Mouse (Mus musculus): ENCODE data around the gene Gm20388. TPM values are rescaled to one million over a fixed set of nuclear protein-coding genes. Genes with fewer than 3 reads are reported as not detected.

Gm20388 gene
- polyA plus RNA-seq, 1 experiment from 2014 or later: not detected

DNA sequence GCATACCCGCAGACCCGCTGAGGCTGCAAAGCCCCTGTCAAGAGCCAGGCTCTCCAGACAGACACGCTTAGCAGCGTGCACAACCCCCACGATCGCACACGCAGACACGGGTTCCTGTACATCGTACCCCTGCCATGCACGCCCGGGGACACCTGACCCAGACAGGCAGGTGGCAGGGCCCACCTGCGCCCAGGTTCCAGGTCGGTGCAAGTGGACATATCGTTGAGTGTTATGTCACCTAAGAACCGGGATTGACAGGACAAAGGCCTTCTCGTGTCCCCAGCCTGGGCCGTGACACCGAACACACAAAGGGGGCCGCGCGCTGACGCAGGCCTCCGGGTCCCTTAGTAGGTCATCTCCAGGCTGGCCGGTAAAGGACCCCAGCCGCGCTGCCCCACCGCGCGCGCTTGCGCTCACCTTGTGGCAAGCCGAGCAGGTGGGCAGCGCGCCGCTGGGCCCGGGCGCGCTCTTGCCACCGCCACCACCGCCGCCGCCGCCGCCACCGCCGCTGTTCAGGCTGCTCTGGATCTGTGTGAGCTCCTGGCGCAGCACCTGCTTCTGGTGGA lies 1740.8 kb downstream of the Gm20388 start:
- peak overlapping the region; percentile 51 for H3K9ac ChIP-seq (ENCODE audit: low read depth, low read length)
- no peaks in the 10 kb centered on the region for H3K27me3 ChIP-seq (replicated peaks; ENCODE audit: control insufficient read depth, insufficient read depth, low read length)
- H3K36me3 ChIP-seq (ENCODE audit: control insufficient read depth, insufficient read depth): no peaks in the 10 kb centered on the region
- peaks cover 32% of the 10 kb centered on the region for H3K4me1 ChIP-seq (replicated peaks; ENCODE audit: control insufficient read depth, insufficient read depth, low read length)
- 10% methylated on average over 36 of the region's 47 CpGs for WGBS
- H3K4me2 ChIP-seq (replicated peaks; ENCODE audit: low read depth): peak overlapping the region; percentile 94
- H3K4me3 ChIP-seq (ENCODE audit: low read depth, low read length): peak overlapping the region; percentile 70
- H3K9me3 ChIP-seq (ENCODE audit: control insufficient read depth): no peaks in the 10 kb centered on the region
- no peak for TF ChIP-seq CTCF (IDR thresholded peaks at IDR 0.05; ENCODE audit: low read depth)
- 0 out of 2 replicates have a peak overlapping the region, but pooled peaks have one; percentile 72 for H3K27ac ChIP-seq (ENCODE audit: low read depth, low read length)
- no peak for ATAC-seq

- Histone ChIP-seq H3K4me1 (replicated peaks; ENCODE audit: control insufficient read depth, insufficient read depth, low read length) (peaks cover 32% of the 10 kb centered on the region), H3K27ac (ENCODE audit: low read depth, low read length) (peak overlapping the region; percentile 72; the same call in 1 of the 2 replicates), H3K9me3 (ENCODE audit: control insufficient read depth) (no peaks in the 10 kb centered on the region), H3K36me3 (ENCODE audit: control insufficient read depth, insufficient read depth) (no peaks in the 10 kb centered on the region), H3K27me3 (replicated peaks; ENCODE audit: control insufficient read depth, insufficient read depth, low read length) (no peaks in the 10 kb centered on the region), H3K4me3 (ENCODE audit: low read depth, low read length) (peak overlapping the region; percentile 70), H3K9ac (ENCODE audit: low read depth, low read length) (peak overlapping the region; percentile 51), H3K4me2 (replicated peaks; ENCODE audit: low read depth) (peak overlapping the region; percentile 94)
- no peak for TF ChIP-seq CTCF (IDR thresholded peaks at IDR 0.05; ENCODE audit: low read depth)
- under 1% methylated on average over 56 of the region's 56 CpGs for WGBS
- ATAC-seq: no peak
Measured at GRCm38 (mm10) chr8:121651874-121652361, 1741.3 kb downstream of the Gm20388 start.

GRCm38 (mm10) chr8:121652774-121653323 lies 1742.2 kb downstream of the Gm20388 start, which contains the start of gene Zcchc14:
Gene Zcchc14 (minus strand): TSS chr8:121652901.
- H3K36me3 ChIP-seq (ENCODE audit: control insufficient read depth, insufficient read depth): no peaks in the 10 kb centered on the region
- H3K9ac ChIP-seq (ENCODE audit: low read depth, low read length): peak within 1 kb of the TSS; percentile 87
- ATAC-seq: peak; percentile 98
- H3K9me3 ChIP-seq (ENCODE audit: control insufficient read depth): no peaks in the 10 kb centered on the region
- peak within 1 kb of the TSS; percentile 94 for H3K4me2 ChIP-seq (replicated peaks; ENCODE audit: low read depth)
- TF ChIP-seq CTCF (IDR thresholded peaks at IDR 0.05; ENCODE audit: low read depth): 0 out of 2 replicates have a peak, but pooled peaks have one; percentile 8
- peak within 1 kb of the TSS; percentile 79 for H3K4me3 ChIP-seq (ENCODE audit: low read depth, low read length)
- under 1% methylated on average over 66 of the region's 67 CpGs for WGBS
- peak within 1 kb of the TSS; percentile 95 for H3K27ac ChIP-seq (ENCODE audit: low read depth, low read length)
- peaks cover 25% of the 10 kb centered on the region for H3K4me1 ChIP-seq (replicated peaks; ENCODE audit: control insufficient read depth, insufficient read depth, low read length)
- no peaks in the 10 kb centered on the region for H3K27me3 ChIP-seq (replicated peaks; ENCODE audit: control insufficient read depth, insufficient read depth, low read length)

- no peaks in the 10 kb centered on the region for H3K27me3 ChIP-seq (replicated peaks; ENCODE audit: control insufficient read depth, insufficient read depth, low read length)
- peak overlapping the region; percentile 95 for H3K27ac ChIP-seq (ENCODE audit: low read depth, low read length)
- WGBS: 2% methylated on average over 31 of the region's 31 CpGs
- no peaks in the 10 kb centered on the region for H3K9me3 ChIP-seq (ENCODE audit: control insufficient read depth)
- H3K9ac ChIP-seq (ENCODE audit: low read depth, low read length): peak overlapping the region; percentile 63
- H3K4me2 ChIP-seq (replicated peaks; ENCODE audit: low read depth): peak overlapping the region; percentile 94
- no peak for TF ChIP-seq CTCF (IDR thresholded peaks at IDR 0.05; ENCODE audit: low read depth)
- peaks cover 19% of the 10 kb centered on the region for H3K4me1 ChIP-seq (replicated peaks; ENCODE audit: control insufficient read depth, insufficient read depth, low read length)
- no peak for ATAC-seq
- H3K4me3 ChIP-seq (ENCODE audit: low read depth, low read length): peak overlapping the region; percentile 79
- H3K36me3 ChIP-seq (ENCODE audit: control insufficient read depth, insufficient read depth): no peaks in the 10 kb centered on the region
Measured at GRCm38 (mm10) chr8:121653340-121654019, 1742.8 kb downstream of the Gm20388 start.

DNA sequence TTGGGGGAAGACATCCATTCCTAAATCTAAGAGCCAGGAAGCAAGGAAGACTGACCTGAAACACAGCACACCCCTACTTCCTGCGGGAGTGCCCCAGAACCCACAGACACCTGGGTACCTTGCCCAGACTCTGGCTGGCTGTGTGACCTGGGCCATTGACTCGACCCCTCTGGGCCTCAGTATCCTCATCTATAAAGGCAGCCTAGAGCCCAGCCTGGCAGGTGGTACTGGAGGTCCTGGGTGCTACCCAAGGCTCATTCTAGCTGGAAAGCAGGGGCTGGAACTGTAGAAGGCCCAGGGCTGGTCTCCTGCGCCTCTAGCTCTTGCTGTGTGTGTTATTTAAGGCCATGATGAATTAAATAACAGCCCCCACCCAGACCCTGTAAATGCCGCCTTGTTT lies 1743.5 kb downstream of the Gm20388 start:
- Histone ChIP-seq H3K9ac (ENCODE audit: low read depth, low read length) (0 out of 2 replicates have a peak overlapping the region, but pooled peaks have one; percentile 63), H3K4me2 (replicated peaks; ENCODE audit: low read depth) (peak overlapping the region; percentile 94), H3K4me3 (ENCODE audit: low read depth, low read length) (0 out of 2 replicates have a peak overlapping the region, but pooled peaks have one; percentile 79), H3K27ac (ENCODE audit: low read depth, low read length) (no peak overlapping the region), H3K9me3 (ENCODE audit: control insufficient read depth) (no peaks in the 10 kb centered on the region), H3K36me3 (ENCODE audit: control insufficient read depth, insufficient read depth) (no peaks in the 10 kb centered on the region), H3K4me1 (replicated peaks; ENCODE audit: control insufficient read depth, insufficient read depth, low read length) (peaks cover 14% of the 10 kb centered on the region), H3K27me3 (replicated peaks; ENCODE audit: control insufficient read depth, insufficient read depth, low read length) (no peaks in the 10 kb centered on the region)
- TF ChIP-seq CTCF (IDR thresholded peaks at IDR 0.05; ENCODE audit: low read depth): no peak
- no peak for ATAC-seq
- 87% methylated on average over 4 of the region's 4 CpGs for WGBS

GRCm38 (mm10) chr8:121654966-121655494 lies 1744.4 kb downstream of the Gm20388 start:
- Histone ChIP-seq H3K9ac (ENCODE audit: low read depth, low read length) (no peak overlapping the region), H3K27ac (ENCODE audit: low read depth, low read length) (no peak overlapping the region), H3K4me1 (replicated peaks; ENCODE audit: control insufficient read depth, insufficient read depth, low read length) (peaks cover 9% of the 10 kb centered on the region), H3K4me2 (replicated peaks; ENCODE audit: low read depth) (no peak overlapping the region), H3K27me3 (replicated peaks; ENCODE audit: control insufficient read depth, insufficient read depth, low read length) (no peaks in the 10 kb centered on the region), H3K36me3 (ENCODE audit: control insufficient read depth, insufficient read depth) (no peaks in the 10 kb centered on the region), H3K9me3 (ENCODE audit: control insufficient read depth) (no peaks in the 10 kb centered on the region), H3K4me3 (ENCODE audit: low read depth, low read length) (no peak overlapping the region)
- no peak for TF ChIP-seq CTCF (IDR thresholded peaks at IDR 0.05; ENCODE audit: low read depth)
- ATAC-seq: no peak
- 86% methylated on average over 14 of the region's 14 CpGs for WGBS
